Mouse (Mus musculus) heart, adult 2 months (tissue): ENCODE measurements at regions not wholly inside any gene's neighbourhood (a gene's known extent, or its start where the extent isn't known, plus 50 kb on each side); places are given as distances from the start of the nearest gene placed in this dataset.

Experiments used
- CTCF ChIP-seq: fragments of 200-600 bp; IDR thresholded peaks from 2 replicates; pipeline ENCODE4 v1.8.1; 2022; ENCODE audit warnings: antibody characterized with exemption, mild to moderate bottlenecking, moderate library complexity
- EP300 ChIP-seq: fragments of 200-500 bp; IDR thresholded peaks from 2 replicates; pipeline ENCODE4 v1.6.1; 2011; ENCODE audit warnings: low read depth, low read length, control low read depth; ENCODE audit not compliant: insufficient read depth
- POLR2A ChIP-seq: fragments of 200-500 bp; IDR thresholded peaks from 2 replicates; pipeline ENCODE4 v1.6.1; 2011; ENCODE audit warnings: mild to moderate bottlenecking, low read depth, low read length, control low read depth; ENCODE audit not compliant: insufficient read depth

GRCm38 (mm10) chr4:10189896-10190295 is 684.4 kb upstream of the 2610301B20Rik start:
- TF ChIP-seq CTCF (no peak), EP300 (no peak), POLR2A (no peak)
